Comparison of ENCODE assay signal across 8 mouse cellular contexts in genomic region chr2:30048101-30048501, GRCm38 (mm10). TPM values are rescaled to one million over a fixed set of nuclear protein-coding genes. Genes with fewer than 3 reads are reported as not detected.
DNase-seq lines count a peak whose midpoint lies in the region; ATAC-seq and TF ChIP-seq lines count a peak whose summit lies in the region.

No protein-coding gene starts in this region.

- H3K9ac ChIP-seq in hindbrain, embryonic 16.5 days (ENCODE audit: low read depth, low read length), result peak overlapping the region; percentile 73

- no peaks in the 10 kb centered on the region for H3K9me3 ChIP-seq in hindbrain, embryonic 16.5 days (ENCODE audit: control insufficient read depth, low read length)

- peak overlapping the region; percentile 78 for H3K4me3 ChIP-seq in bone marrow macrophage, adult 2 months (ENCODE audit: insufficient read depth, low read length)
- peak overlapping the region; percentile 66 for H3K4me3 ChIP-seq in hindbrain, embryonic 16.5 days (ENCODE audit: low read length)
- H3K4me3 ChIP-seq in myocyte, result peak overlapping the region; percentile 35

- WGBS in hindbrain, embryonic 16.5 days, result 52% methylated on average over 11 of the region's 11 CpGs

- H3K27ac ChIP-seq in bone marrow macrophage, adult 2 months (ENCODE audit: insufficient read depth, low read depth, low read length), result peak overlapping the region; percentile 45
- peak overlapping the region; percentile 97 for H3K27ac ChIP-seq in hindbrain, embryonic 16.5 days (ENCODE audit: low read depth, low read length)

- ATAC-seq in hindbrain, embryonic 16.5 days, result no peak

- TF ChIP-seq CTCF in bone marrow macrophage, adult 2 months (IDR thresholded peaks at IDR 0.05; ENCODE audit: low read depth, low read length), result no peak

- H3K27me3 ChIP-seq in hindbrain, embryonic 16.5 days (replicated peaks; ENCODE audit: control insufficient read depth, insufficient read depth, low read length), result no peaks in the 10 kb centered on the region
- H3K27me3 ChIP-seq in myocyte (ENCODE audit: control insufficient read depth, insufficient read depth, insufficient read length), result no peaks in the 10 kb centered on the region

- H3ac ChIP-seq in myocyte (ENCODE audit: control insufficient read depth, insufficient read length), result peak overlapping the region; percentile 62

- H3K79me2 ChIP-seq in myocyte (ENCODE audit: control insufficient read depth, insufficient read depth), result no peaks in the 10 kb centered on the region

- no peak for TF ChIP-seq POLR2A in bone marrow macrophage, adult 2 months (IDR thresholded peaks at IDR 0.05; ENCODE audit: borderline replicate concordance, low read depth, low read length)
- TF ChIP-seq POLR2A in myocyte (IDR thresholded peaks at IDR 0.05; ENCODE audit: insufficient read length, low read depth), result no peak

- H3K36me3 ChIP-seq in hindbrain, embryonic 16.5 days (ENCODE audit: control insufficient read depth, insufficient read depth, low read length), result no peaks in the 10 kb centered on the region
- H3K36me3 ChIP-seq in myocyte (ENCODE audit: control insufficient read depth, insufficient read depth), result no peaks in the 10 kb centered on the region

- peak; percentile 30 to 48 for DNase-seq in kidney, postnatal 4 days
- DNase-seq in kidney, postnatal 25 days, result no peak
- DNase-seq in adrenal gland, postnatal 10 days, result no peak
- no peak for DNase-seq in ovary, adult 18-20 months (ENCODE audit: low spot score)
- no peak for DNase-seq in ovary, postnatal 14 days (ENCODE audit: low spot score)

- peaks cover 18% of the 10 kb centered on the region for H3K4me1 ChIP-seq in bone marrow macrophage, adult 2 months (ENCODE audit: control insufficient read depth, insufficient read depth, low read length)
- H3K4me1 ChIP-seq in hindbrain, embryonic 16.5 days (ENCODE audit: control insufficient read depth, insufficient read depth, low read depth, low read length), result peaks cover 8% of the 10 kb centered on the region; the same call in 1 of the 2 replicates

- peak overlapping the region; percentile 65 for H3K4me2 ChIP-seq in hindbrain, embryonic 16.5 days (ENCODE audit: low read length)
- peak overlapping the region; percentile 91 for H3K4me2 ChIP-seq in myocyte (ENCODE audit: low read depth)

TF ChIP-seq in myocyte, 11 proteins besides CTCF, POLR2A, EP300 and RAD21:
- no peak for TF ChIP-seq MYOD1 (IDR thresholded peaks at IDR 0.05; ENCODE audit: control insufficient read depth in 1 of 3, insufficient read length in 2 of 3, low read depth in 2 of 3)
- no peak for TF ChIP-seq POLR2AphosphoS2 (IDR thresholded peaks at IDR 0.05; ENCODE audit: insufficient read length, low read depth)
- TF ChIP-seq USF1 (IDR thresholded peaks at IDR 0.05; ENCODE audit: low read depth), result no peak
- TF ChIP-seq MAX (IDR thresholded peaks at IDR 0.05; ENCODE audit: low read depth), result no peak
- TF ChIP-seq TCF3 (IDR thresholded peaks at IDR 0.05; ENCODE audit: insufficient read length, low read depth), result no peak
- no peak for TF ChIP-seq MYOG (IDR thresholded peaks at IDR 0.05; ENCODE audit: control insufficient read depth in 1 of 3, insufficient read depth in 1 of 3, insufficient read length in 2 of 3, low read depth in 2 of 3)
- TF ChIP-seq TCF12 (IDR thresholded peaks at IDR 0.05; ENCODE audit: insufficient read depth, poor library complexity, severe bottlenecking), result no peak
- no peak for TF ChIP-seq REST (IDR thresholded peaks at IDR 0.05; ENCODE audit: insufficient read depth, insufficient read length)
- TF ChIP-seq E2F4 (IDR thresholded peaks at IDR 0.05; ENCODE audit: insufficient read depth), result no peak
- no peak for TF ChIP-seq SRF (IDR thresholded peaks at IDR 0.05; ENCODE audit: control insufficient read depth, insufficient read length, low read depth)
- TF ChIP-seq CEBPB (IDR thresholded peaks at IDR 0.05; ENCODE audit: insufficient read depth, poor library complexity, severe bottlenecking), result no peak

RNA-seq across cellular contexts. Expression of gene Wdr34, which starts 0.6 kb away (rescaled TPM):
- polyA plus RNA-seq in bone marrow macrophage, adult 2 months (2012; ENCODE audit: insufficient read depth, insufficient read length, missing spikeins), result 8.2 TPM in 2 replicates
- polyA plus RNA-seq in hindbrain, embryonic 16.5 days (2015; fragmentation: Nextera tagmentation; extraction: Ambion mirVana), result 76.4 and 78.1 TPM in 2 replicates
- polyA plus RNA-seq in myocyte (2012; fragmentation: generic; extraction: Trizol), result 21.6 TPM
- total RNA-seq in adrenal gland, postnatal 10 days (2021), result 10 to 100 TPM; 20.1 to 24.4 TPM

RNA-seq across cellular contexts. Expression of gene Set, which starts 9.1 kb away (rescaled TPM):
- 167 and 173 TPM in 2 replicates for polyA plus RNA-seq in bone marrow macrophage, adult 2 months (2012; ENCODE audit: insufficient read depth, insufficient read length, missing spikeins)
- 284 and 285 TPM in 2 replicates for polyA plus RNA-seq in hindbrain, embryonic 16.5 days (2015; fragmentation: Nextera tagmentation; extraction: Ambion mirVana)
- polyA plus RNA-seq in myocyte (2012; fragmentation: generic; extraction: Trizol), result 118 TPM
- 100 to 1,000 TPM; 216 to 221 TPM for total RNA-seq in adrenal gland, postnatal 10 days (2021)

RNA-seq across cellular contexts. Expression of gene Pkn3, which starts 29.4 kb away (rescaled TPM):
- 6.6 and 7.2 TPM in 2 replicates for polyA plus RNA-seq in bone marrow macrophage, adult 2 months (2012; ENCODE audit: insufficient read depth, insufficient read length, missing spikeins)
- polyA plus RNA-seq in hindbrain, embryonic 16.5 days (2015; fragmentation: Nextera tagmentation; extraction: Ambion mirVana), result 1.6 and 2.1 TPM in 2 replicates
- polyA plus RNA-seq in myocyte (2012; fragmentation: generic; extraction: Trizol), result 4.3 TPM
- 10 to 100 TPM in 1 of 2 experiments, 1 to 10 TPM in 1; 6.3 to 10.1 TPM for total RNA-seq in adrenal gland, postnatal 10 days (2021)

RNA-seq across cellular contexts. Expression of gene Zdhhc12, which starts 45.3 kb away (rescaled TPM):
- 23.7 and 28.2 TPM in 2 replicates for polyA plus RNA-seq in bone marrow macrophage, adult 2 months (2012; ENCODE audit: insufficient read depth, insufficient read length, missing spikeins)
- polyA plus RNA-seq in hindbrain, embryonic 16.5 days (2015; fragmentation: Nextera tagmentation; extraction: Ambion mirVana), result 31.3 and 32.2 TPM in 2 replicates
- polyA plus RNA-seq in myocyte (2012; fragmentation: generic; extraction: Trizol), result 20.8 TPM
- 10 to 100 TPM; 14.9 to 19.0 TPM for total RNA-seq in adrenal gland, postnatal 10 days (2021)

Comparison
In these comparisons a context has a peak if more than half of its experiments do, and no peak if none do; other contexts are left out.
1. DNase-seq: peak in kidney, postnatal 4 days (2 of 2); none in kidney, postnatal 25 days (0 of 2), adrenal gland, postnatal 10 days (single experiment), ovary, adult 18-20 months (single experiment) and ovary, postnatal 14 days (single experiment).
2. Peak in every context shown above with its lines, with median percentiles within 50 percentile points of each other: H3K4me3 ChIP-seq.